Mouse (Mus musculus) ES-Bruce4 (cell line): ENCODE results near the gene Usp31.

Experiments used
- CTCF ChIP-seq: IDR thresholded peaks from one replicate; pipeline ENCODE4 v1.8.1; 2011; ENCODE audit warnings: low read depth, low read length
- EP300 ChIP-seq: IDR thresholded peaks from 2 replicates; pipeline ENCODE4 v1.6.1; 2011; ENCODE audit warnings: low read depth, low read length; ENCODE audit not compliant: insufficient read depth

GRCm38 (mm10) chr7:121700480-121700879 lies 6.6 kb downstream of the Usp31 start:
- TF ChIP-seq CTCF (no peak), EP300 (no peak)
